Mouse (Mus musculus) CH12.LX (cell line): ENCODE data around the gene Krt87. TPM values are rescaled to one million over a fixed set of nuclear protein-coding genes. Genes with fewer than 3 reads are reported as not detected.

ENCODE experiments used
- DNase-seq: peaks from one replicate; pipeline ENCODE4 v3.0.0-alpha.2; 2013; ENCODE audit errors: extremely low read depth
- H3K27ac ChIP-seq: 2 replicates; pipeline ENCODE4 v1.5.1; 2012; ENCODE audit warnings: low read depth, mild to moderate bottlenecking, control low read depth, moderate library complexity; ENCODE audit not compliant: insufficient read depth
- H3K27me3 ChIP-seq: replicated peaks from 2 replicates; pipeline ENCODE3; 2012; ENCODE audit warnings: inconsistent platforms
- H3K36me3 ChIP-seq, 2 experiments: replicated peaks in 1 of 2; 2 replicates each; pipeline versions ENCODE3 to v1.6.1; 2012; ENCODE audit warnings: inconsistent platforms in 1 of 2, low read length in 1 of 2, mild to moderate bottlenecking in 1 of 2, mixed read lengths in 1 of 2, moderate library complexity in 1 of 2; ENCODE audit not compliant: control insufficient read depth in 1 of 2, insufficient read depth in 1 of 2
- H3K4me1 ChIP-seq, 2 experiments: 2 replicates each; pipeline ENCODE4 v1.6.1; 2012; ENCODE audit warnings: inconsistent platforms in 1 of 2, moderate library complexity in 1 of 2; ENCODE audit not compliant: insufficient read depth in 2 of 2, control insufficient read depth in 1 of 2
- H3K4me2 ChIP-seq: 2 replicates; pipeline ENCODE4 v1.6.1; 2012; ENCODE audit warnings: low read depth, mild to moderate bottlenecking, control low read depth; ENCODE audit not compliant: poor library complexity, insufficient read depth, severe bottlenecking
- H3K4me3 ChIP-seq, 3 experiments: fragments of 150-350 bp in 1 of 3; sonication (generic) in 1 of 3; replicated peaks in 1 of 3; 2 replicates each; pipeline versions ENCODE3 to v1.5.1; 2011 to 2012; ENCODE audit warnings: low read depth in 2 of 3, low read length in 2 of 3, mild to moderate bottlenecking in 2 of 3, moderate library complexity in 2 of 3, control low read depth in 1 of 3, improper control_type of control experiment in 1 of 3, inconsistent platforms in 1 of 3, mixed read lengths in 1 of 3; ENCODE audit not compliant: poor library complexity in 1 of 3
- H3K79me2 ChIP-seq: replicated peaks from 2 replicates; pipeline ENCODE4 v1.6.1; 2012; ENCODE audit warnings: mild to moderate bottlenecking, moderate library complexity; ENCODE audit not compliant: control insufficient read depth, poor library complexity, insufficient read depth, severe bottlenecking; ENCODE audit errors: extremely low read depth
- H3K9ac ChIP-seq: 2 replicates; pipeline ENCODE4 v1.6.1; 2012; ENCODE audit warnings: low read depth, mild to moderate bottlenecking, control low read depth, moderate library complexity; ENCODE audit not compliant: insufficient read depth
- H3K9me3 ChIP-seq: replicated peaks from 2 replicates; pipeline ENCODE3; 2012; ENCODE audit warnings: low read length, inconsistent platforms, mixed read lengths
- CHD1 ChIP-seq: IDR thresholded peaks from 2 replicates; pipeline ENCODE4 v1.6.1; 2012; ENCODE audit warnings: low read depth, low read length, improper control_type of control experiment, inconsistent platforms
- CTCF ChIP-seq, 2 experiments: IDR thresholded peaks in 1 of 2; conservative IDR thresholded peaks in 1 of 2; 2 replicates each; pipeline ENCODE4 v1.5.1; 2011 to 2012; ENCODE audit warnings: low read depth in 2 of 2, low read length in 2 of 2, improper control_type of control experiment in 1 of 2, inconsistent platforms in 1 of 2, mild to moderate bottlenecking in 1 of 2, moderate library complexity in 1 of 2
- EP300 ChIP-seq: IDR thresholded peaks from 2 replicates; pipeline ENCODE4 v1.6.1; 2011; ENCODE audit warnings: low read length, improper control_type of control experiment
- MAX ChIP-seq: IDR thresholded peaks from 2 replicates; pipeline ENCODE4 v1.6.1; 2011; ENCODE audit warnings: low read length, improper control_type of control experiment
- MEF2A ChIP-seq: IDR thresholded peaks from 2 replicates; pipeline ENCODE4 v1.6.1; 2014; ENCODE audit warnings: low read depth, mild to moderate bottlenecking, inconsistent platforms, low read length, improper control_type of control experiment, borderline replicate concordance
- RAD21 ChIP-seq: IDR thresholded peaks from 2 replicates; pipeline ENCODE4 v1.6.1; 2011; ENCODE audit warnings: low read depth, mild to moderate bottlenecking, low read length, improper control_type of control experiment, moderate library complexity
- RCOR1 ChIP-seq: conservative IDR thresholded peaks from 2 replicates; pipeline ENCODE4 v1.6.1; 2012; ENCODE audit warnings: low read depth, mild to moderate bottlenecking, inconsistent platforms, low read length, improper control_type of control experiment
- SMC3 ChIP-seq: IDR thresholded peaks from 2 replicates; pipeline ENCODE4 v1.6.1; 2011; ENCODE audit warnings: low read depth, low read length, improper control_type of control experiment
- USF1 ChIP-seq: IDR thresholded peaks from 2 replicates; pipeline ENCODE4 v1.6.1; 2014; ENCODE audit warnings: low read depth, mild to moderate bottlenecking, inconsistent platforms, low read length, improper control_type of control experiment
- ZMIZ1 ChIP-seq: IDR thresholded peaks from 2 replicates; pipeline ENCODE4 v1.6.1; 2012; ENCODE audit warnings: low read depth, mild to moderate bottlenecking, inconsistent platforms, low read length, improper control_type of control experiment
- dilution Hi-C: fragments of 300-500 bp; cut with MboI; formaldehyde crosslinking; loops from 2 replicates; pipeline ENCODE4 v1.14.3; 2020; ENCODE audit warnings: low sequenced_read_pairs; ENCODE audit not compliant: extremely low pct_unique_long_range_greater_than_20kb, extremely low pct_ligation_motif_present
- in situ Hi-C: fragments of 300-500 bp; cut with MboI; formaldehyde crosslinking; loops from 3 replicates; pipeline ENCODE4 v1.14.3; 2019; ENCODE audit warnings: low sequenced_read_pairs, low pct_ligation_motif_present, low pct_unique_long_range_greater_than_20kb, mixed read lengths
- polyA plus RNA-seq: library from polyadenylated mRNA; unstranded; fragments of >175 nt; gene quantifications from 2 replicates; pipeline ENCODE4 v1.2.1, GENCODE M21; 2012; ENCODE audit warnings: low read depth; ENCODE audit not compliant: insufficient read length
- total RNA-seq, 2 experiments: library from RNA; depleted of rRNA; stranded (reverse); fragments of 300-350 nt in 1 of 2; fragments of >200 nt in 1 of 2; gene quantifications; 2 replicates each; pipeline ENCODE4 v1.2.3; 2012 to 2014

Krt87 gene
- total and polyA plus RNA-seq, 3 experiments: 0.08 to 0.16 TPM; not detected in 1

GRCm38 (mm10) chr15:101482056-101482455, 43.5 kb upstream of the Krt87 start:
- Histone ChIP-seq H3K4me3 (no peak overlapping the region), H3K36me3 (no peaks in the 10 kb centered on the region), H3K27me3 (peaks cover 95% of the 10 kb centered on the region), H3K79me2 (no peaks in the 10 kb centered on the region), H3K4me1 (peaks cover 3 to 13% of the 10 kb centered on the region in 2 experiments; a peak in 3 of 4 replicates), H3K4me2 (no peak overlapping the region), H3K9ac (no peak overlapping the region), H3K9me3 (no peaks in the 10 kb centered on the region), H3K27ac (no peak overlapping the region)
- dilution Hi-C loops (no loop called here), in situ Hi-C loops (no loop called here)
- no peak for DNase-seq
- TF ChIP-seq EP300 (no peak), ZMIZ1 (no peak), MEF2A (no peak)

- no peak overlapping the region for H3K9ac ChIP-seq
- in situ Hi-C loops: no loop called here
- dilution Hi-C loops: no loop called here
- no peaks in the 10 kb centered on the region for H3K79me2 ChIP-seq
- no peak for DNase-seq
- no peak overlapping the region; the same call in 1 of the 2 replicates for H3K4me2 ChIP-seq
- H3K9me3 ChIP-seq: no peaks in the 10 kb centered on the region
- no peak overlapping the region for H3K4me3 ChIP-seq
- H3K36me3 ChIP-seq: no peaks in the 10 kb centered on the region
- TF ChIP-seq MAX (0 out of 2 replicates have a peak, but pooled peaks have one; percentile 24), RCOR1 (no peak), USF1 (peak; percentile 12; the same call in 1 of the 2 replicates)
- no peaks in the 10 kb centered on the region for H3K4me1 ChIP-seq
- peaks cover 91% of the 10 kb centered on the region for H3K27me3 ChIP-seq
- H3K27ac ChIP-seq: no peak overlapping the region
Measured at GRCm38 (mm10) chr15:101479666-101480060, 41.1 kb upstream of the Krt87 start.

- in situ Hi-C loops (no loop called here), dilution Hi-C loops (no loop called here)
- TF ChIP-seq RAD21 (peak; percentile 12), CHD1 (no peak), SMC3 (peak; percentile 37), CTCF (conservative IDR thresholded peaks at IDR 0.05 in 1 of 2, IDR thresholded peaks at IDR 0.05 in 1 of 2; ENCODE audit: low read depth in 2 of 2, low read length in 2 of 2) (peak in 1 of 2 experiments; percentile 64; a peak in 2 of 4 replicates)
- Histone ChIP-seq H3K27ac (no peak overlapping the region), H3K27me3 (peaks cover 87% of the 10 kb centered on the region), H3K79me2 (no peaks in the 10 kb centered on the region), H3K9ac (no peak overlapping the region), H3K9me3 (no peaks in the 10 kb centered on the region), H3K4me2 (no peak overlapping the region; the same call in 1 of the 2 replicates), H3K4me1 (no peaks in the 10 kb centered on the region), H3K4me3 (no peak overlapping the region), H3K36me3 (no peaks in the 10 kb centered on the region)
- no peak for DNase-seq
Measured at GRCm38 (mm10) chr15:101479007-101479665, 40.5 kb upstream of the Krt87 start.
